Mouse (Mus musculus) embryonic facial prominence, embryonic 14.5 days (tissue): Measurements from ENCODE around the gene Ankrd24. TPM values are rescaled to one million over a fixed set of nuclear protein-coding genes. Genes with fewer than 3 reads are reported as not detected.
"Not testable (repeated sequence)": the region's sequence is repeated elsewhere in the genome, so short reads cannot be mapped to it uniquely, and the experiment has no call there.

Source experiments
- ATAC-seq: fragments of 200-750 bp; cut with Nextera tagmentation; 2 replicates; pipeline ENCODE4 v1.8.0; 2017; ENCODE audit warnings: low read depth, moderate number of reproducible peaks, moderate TSS enrichment
- DNase-seq: peaks from one replicate; pipeline ENCODE4 v3.0.0-alpha.2; 2015; ENCODE audit warnings: low spot score
- H3K27ac ChIP-seq: fragments of 300-500 bp; sonication (generic); replicated peaks from 2 replicates; pipeline ENCODE4 v1.5.1; 2014; ENCODE audit warnings: low read depth, mild to moderate bottlenecking, low read length, moderate library complexity
- H3K27me3 ChIP-seq: fragments of 300-500 bp; sonication (generic); replicated peaks from 2 replicates; pipeline ENCODE4 v1.6.1; 2014; ENCODE audit warnings: low read length; ENCODE audit not compliant: control insufficient read depth, insufficient read depth
- H3K36me3 ChIP-seq: fragments of 300-500 bp; sonication (generic); 2 replicates; pipeline ENCODE4 v1.6.1; 2014; ENCODE audit warnings: low read length, mixed read lengths; ENCODE audit not compliant: control insufficient read depth, insufficient read depth
- H3K4me1 ChIP-seq: fragments of 300-500 bp; sonication (generic); 2 replicates; pipeline ENCODE4 v1.6.1; 2014; ENCODE audit warnings: antibody characterized with exemption, low read length; ENCODE audit not compliant: control insufficient read depth, insufficient read depth
- H3K4me2 ChIP-seq: fragments of 300-500 bp; sonication (generic); 2 replicates; pipeline ENCODE4 v1.6.1; 2014; ENCODE audit warnings: low read depth, mild to moderate bottlenecking, low read length, moderate library complexity, mixed read lengths
- H3K4me3 ChIP-seq: fragments of 300-500 bp; sonication (generic); 2 replicates; pipeline ENCODE4 v1.5.1; 2014; ENCODE audit warnings: low read depth, mild to moderate bottlenecking, low read length
- H3K9ac ChIP-seq: fragments of 300-500 bp; sonication (generic); 2 replicates; pipeline ENCODE4 v1.6.1; 2014; ENCODE audit warnings: low read depth, mild to moderate bottlenecking, low read length, moderate library complexity, mixed read lengths
- H3K9me3 ChIP-seq: fragments of 300-500 bp; sonication (generic); 2 replicates; pipeline ENCODE4 v1.6.1; 2016; ENCODE audit warnings: low read length; ENCODE audit not compliant: control insufficient read depth
- WGBS: fragments of 180-500 bp; shearing (Covaris S2); extraction: QIAGEN DNeasy Blood & Tissue Kit; methylation state at CpG from one replicate; pipeline ENCODE4 v1.1.7; 2014; 5-methylcytosine and 5-hydroxymethylcytosine counted together
- polyA plus RNA-seq: library from polyadenylated mRNA; unstranded; fragments of >200 nt; fragmentation: Nextera tagmentation; extraction: Ambion mirVana; gene quantifications from 2 replicates; pipeline ENCODE4 v1.2.1, GENCODE M21; 2014

Ankrd24 gene
- polyA plus RNA-seq, 1 experiment from 2014 or later, result 7.3 TPM

- Histone ChIP-seq H3K27me3 (no peaks in the 10 kb centered on the region), H3K4me3 (no peak overlapping the region), H3K4me1 (peaks cover 7% of the 10 kb centered on the region; the same call in 1 of the 2 replicates), H3K36me3 (no peaks in the 10 kb centered on the region), H3K4me2 (no peak overlapping the region), H3K27ac (no peak overlapping the region), H3K9me3 (no peaks in the 10 kb centered on the region), H3K9ac (no peak overlapping the region)
- ATAC-seq (no peak), DNase-seq (no peak)
- WGBS, result 24% methylated on average over 8 of the region's 8 CpGs
Measured at GRCm38 (mm10) chr10:81636338-81636737, 8.0 kb downstream of the Ankrd24 start.

DNA sequence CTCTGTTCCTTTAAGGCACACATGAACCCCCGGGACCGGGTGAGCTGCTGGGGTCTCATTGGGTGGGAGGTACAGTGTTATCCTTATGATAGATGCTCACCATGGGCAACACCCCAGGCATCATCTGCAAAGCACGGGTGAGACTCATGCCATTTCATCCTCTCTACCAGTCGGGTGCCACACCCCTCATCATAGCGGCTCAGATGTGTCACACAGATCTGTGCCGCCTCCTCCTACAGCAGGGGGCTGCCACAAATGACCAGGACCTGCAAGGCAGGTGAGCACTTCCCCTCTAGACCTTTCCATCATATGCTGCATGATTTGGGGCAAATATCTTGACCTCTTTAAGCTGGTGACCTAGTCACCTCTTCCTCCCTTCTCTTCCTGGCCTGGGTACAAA is 9.8 kb downstream of the Ankrd24 start:
- ATAC-seq (no peak), DNase-seq (no peak)
- H3K27ac ChIP-seq, result no peak overlapping the region
- no peak overlapping the region for H3K4me2 ChIP-seq
- H3K27me3 ChIP-seq, result no peaks in the 10 kb centered on the region
- H3K4me1 ChIP-seq, result peaks cover 14% of the 10 kb centered on the region; the same call in 1 of the 2 replicates
- no peak overlapping the region for H3K4me3 ChIP-seq
- H3K9ac ChIP-seq, result no peak overlapping the region
- no peaks in the 10 kb centered on the region for H3K9me3 ChIP-seq
- no peaks in the 10 kb centered on the region for H3K36me3 ChIP-seq
- WGBS, result 76% methylated on average over 6 of the region's 6 CpGs

DNA sequence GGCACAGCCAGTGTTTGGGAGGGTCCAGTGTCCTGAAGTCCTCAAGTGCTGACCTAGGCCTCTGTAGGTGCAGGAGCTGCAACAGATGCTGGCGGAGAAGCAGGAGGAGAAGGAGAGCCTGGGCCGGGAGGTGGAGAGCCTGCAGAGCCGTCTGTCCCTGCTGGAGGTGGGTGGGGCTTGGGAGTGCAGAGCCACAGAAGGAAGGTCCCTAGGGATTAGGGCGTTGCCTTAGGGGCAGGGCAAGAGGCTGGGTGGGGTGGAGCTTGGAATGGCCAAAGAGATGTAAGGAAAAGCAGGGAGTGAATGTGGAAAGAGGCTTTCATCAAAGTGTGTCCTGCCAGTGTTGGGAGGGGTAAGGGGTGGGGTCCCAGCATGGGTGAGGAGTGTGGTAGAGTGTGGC is 12.5 kb downstream of the Ankrd24 start:
- peaks cover 12% of the 10 kb centered on the region; the same call in 1 of the 2 replicates for H3K4me1 ChIP-seq
- not testable (repeated sequence) for H3K4me3 ChIP-seq

GRCm38 (mm10) chr10:81641566-81641965 is 13.2 kb downstream of the Ankrd24 start:
- H3K9ac ChIP-seq, result no peak overlapping the region; the same call in 1 of the 2 replicates
- peaks cover 12% of the 10 kb centered on the region; the same call in 1 of the 2 replicates for H3K4me1 ChIP-seq
- no peak overlapping the region for H3K4me3 ChIP-seq
- H3K36me3 ChIP-seq, result no peaks in the 10 kb centered on the region
- no peak overlapping the region for H3K4me2 ChIP-seq
- ATAC-seq (no peak), DNase-seq (no peak)
- H3K27ac ChIP-seq, result no peak overlapping the region
- 88% methylated on average over 2 of the region's 2 CpGs for WGBS
- no peaks in the 10 kb centered on the region for H3K9me3 ChIP-seq
- no peaks in the 10 kb centered on the region for H3K27me3 ChIP-seq

More for the DNA sequence above, 12.5 kb downstream of the Ankrd24 start:
- H3K9me3 ChIP-seq, DNase-seq, H3K4me2 ChIP-seq, H3K27ac ChIP-seq, ATAC-seq, H3K36me3 ChIP-seq, H3K27me3 ChIP-seq, H3K9ac ChIP-seq: not testable (repeated sequence)
- 40% methylated on average over 4 of the region's 4 CpGs for WGBS

- no peaks in the 10 kb centered on the region for H3K36me3 ChIP-seq
Measured at GRCm38 (mm10) chr10:81641978-81642647, 13.8 kb downstream of the Ankrd24 start.

DNA sequence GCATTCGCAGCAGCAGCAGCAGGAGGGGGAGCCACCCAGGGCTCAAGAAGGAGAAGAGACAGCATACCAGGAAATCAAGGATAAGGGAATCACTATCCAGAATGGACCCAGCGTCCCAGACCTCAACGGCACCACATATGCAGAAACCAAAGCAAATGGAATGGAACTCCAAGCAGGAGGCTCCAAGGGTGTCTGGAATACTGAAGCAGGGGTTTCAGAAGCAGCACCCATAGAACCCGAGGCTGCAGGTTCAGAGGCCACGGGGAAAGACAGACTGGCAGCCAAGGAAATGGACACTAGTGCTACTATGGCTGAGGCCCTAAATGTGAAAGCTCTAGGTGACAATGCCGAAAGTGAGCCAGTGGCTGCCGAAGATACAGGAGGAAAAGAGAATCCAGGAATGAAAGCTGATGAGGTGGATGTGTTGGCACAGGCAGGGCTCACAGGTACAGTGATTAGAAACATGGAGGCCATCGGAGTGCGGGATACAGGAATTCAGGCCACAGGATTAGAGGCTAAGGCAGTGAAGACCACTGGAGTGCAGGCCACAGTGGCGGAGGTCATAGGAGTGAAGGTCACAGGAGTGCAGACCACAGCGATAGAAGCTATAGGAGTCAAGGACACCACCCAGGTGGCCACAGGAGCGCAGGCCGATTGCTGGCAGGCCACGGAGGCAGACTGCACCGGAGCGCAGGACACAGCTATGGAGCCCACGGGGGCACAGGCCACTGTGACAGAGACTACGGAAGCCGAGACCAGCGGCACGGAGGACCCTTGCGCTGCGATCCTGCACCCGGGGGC is 14.5 kb downstream of the Ankrd24 start:
- WGBS, result 17% methylated on average over 24 of the region's 24 CpGs
- H3K4me3 ChIP-seq, result peak overlapping the region; percentile 81
- ATAC-seq, result no peak; the same call in 1 of the 2 replicates
- peak overlapping the region; percentile 94 for H3K27ac ChIP-seq
- peak overlapping the region; percentile 90 for H3K4me2 ChIP-seq
- H3K9ac ChIP-seq, result peak overlapping the region; percentile 95
- no peaks in the 10 kb centered on the region for H3K27me3 ChIP-seq
- peaks cover 12% of the 10 kb centered on the region; the same call in 1 of the 2 replicates for H3K4me1 ChIP-seq
- no peak for DNase-seq
- H3K36me3 ChIP-seq, result no peaks in the 10 kb centered on the region
- no peaks in the 10 kb centered on the region for H3K9me3 ChIP-seq

More at GRCm38 (mm10) chr10:81641978-81642647, 13.8 kb downstream of the Ankrd24 start:
- peak overlapping the region; percentile 81; the same call in 1 of the 2 replicates for H3K4me3 ChIP-seq
- H3K4me1 ChIP-seq, result peaks cover 12% of the 10 kb centered on the region; the same call in 1 of the 2 replicates
- DNase-seq (no peak), ATAC-seq (no peak)
- H3K9ac ChIP-seq, result peak overlapping the region; percentile 95
- H3K27me3 ChIP-seq, result no peaks in the 10 kb centered on the region
- 88% methylated on average over 8 of the region's 8 CpGs for WGBS
- H3K27ac ChIP-seq, result no peak overlapping the region
- H3K4me2 ChIP-seq, result peak overlapping the region; percentile 90
- H3K9me3 ChIP-seq, result no peaks in the 10 kb centered on the region

DNA sequence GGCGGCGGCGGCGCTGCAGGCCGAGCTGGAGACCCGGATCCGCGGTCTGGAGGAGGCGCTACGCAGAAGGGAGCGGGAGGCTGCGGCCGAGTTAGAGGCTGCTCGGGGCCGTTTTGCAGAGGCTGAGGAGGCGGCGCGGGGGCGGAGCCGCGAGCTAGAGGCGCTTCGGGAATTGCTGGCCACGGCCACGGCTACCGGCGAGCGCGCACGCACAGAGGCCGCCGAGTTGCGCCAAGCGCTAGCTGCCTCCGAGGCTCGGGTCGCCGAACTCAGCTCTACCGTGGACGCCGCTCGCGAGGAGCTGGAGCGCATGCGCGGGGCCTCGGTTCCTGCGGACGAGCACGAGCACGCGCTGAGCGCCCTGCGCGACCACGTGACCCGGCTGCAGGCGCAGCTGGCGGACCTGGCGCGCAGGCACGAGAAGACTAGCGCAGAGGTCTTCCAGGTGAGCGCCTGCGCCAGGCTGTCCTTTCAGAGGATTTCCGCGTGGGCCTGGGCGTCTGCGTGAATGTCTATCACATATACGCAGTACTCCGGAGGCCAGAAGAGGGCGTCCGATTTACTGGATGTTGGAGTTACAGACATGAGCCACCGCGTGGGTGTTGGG is 15.2 kb downstream of the Ankrd24 start:
- under 1% methylated on average over 36 of the region's 75 CpGs for WGBS
- Histone ChIP-seq H3K36me3 (no peaks in the 10 kb centered on the region), H3K27ac (peak overlapping the region; percentile 94), H3K9me3 (no peaks in the 10 kb centered on the region), H3K9ac (peak overlapping the region; percentile 95), H3K4me1 (peaks cover 14% of the 10 kb centered on the region; the same call in 1 of the 2 replicates), H3K4me2 (peak overlapping the region; percentile 90), H3K27me3 (no peaks in the 10 kb centered on the region), H3K4me3 (peak overlapping the region; percentile 81)
- ATAC-seq (peak; percentile 91), DNase-seq (peak; percentile 97)

GRCm38 (mm10) chr10:81644162-81644561 is 15.8 kb downstream of the Ankrd24 start:
- Histone ChIP-seq H3K36me3 (no peaks in the 10 kb centered on the region), H3K27ac (peak overlapping the region; percentile 94), H3K4me3 (peak overlapping the region; percentile 81), H3K4me1 (peaks cover 16% of the 10 kb centered on the region; the same call in 1 of the 2 replicates), H3K9ac (peak overlapping the region; percentile 95), H3K27me3 (no peaks in the 10 kb centered on the region), H3K4me2 (peak overlapping the region; percentile 90), H3K9me3 (no peaks in the 10 kb centered on the region)
- DNase-seq, result no peak
- no peak for ATAC-seq
- WGBS, result 45% methylated on average over 2 of the region's 2 CpGs
